Mouse (Mus musculus): ENCODE data around the gene Hist1h2bc. TPM values are rescaled to one million over a fixed set of nuclear protein-coding genes. Genes with fewer than 3 reads are reported as not detected.
"Not testable (repeated sequence)": the region's sequence is repeated elsewhere in the genome, so short reads cannot be mapped to it uniquely, and the experiment has no call there.

The Hist1h2bc gene
- polyA plus RNA-seq (2015; fragmentation: Nextera tagmentation; extraction: Ambion mirVana) = 34.1 and 41.4 TPM in 2 replicates

DNA sequence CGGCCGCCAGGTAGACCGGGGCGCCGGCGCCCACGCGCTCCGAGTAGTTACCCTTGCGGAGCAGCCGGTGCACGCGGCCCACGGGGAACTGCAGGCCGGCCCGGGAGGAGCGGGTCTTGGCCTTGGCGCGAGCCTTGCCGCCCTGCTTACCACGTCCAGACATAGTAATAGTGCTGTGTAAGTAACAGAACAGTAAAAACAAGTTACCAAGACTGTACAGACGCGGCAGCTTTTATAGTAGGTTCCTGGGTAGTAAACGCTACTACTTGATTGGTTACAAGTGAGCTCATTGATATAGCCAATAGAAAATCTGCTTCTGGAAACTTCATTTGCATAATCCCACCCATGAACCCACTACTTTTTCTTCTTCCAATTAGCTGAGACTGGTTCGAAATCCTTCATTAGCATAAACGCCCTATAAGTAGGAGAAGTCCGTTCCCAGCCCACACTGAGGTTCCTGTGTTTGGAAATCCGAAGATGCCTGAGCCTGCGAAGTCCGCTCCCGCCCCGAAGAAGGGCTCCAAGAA, at the start of gene Hist1h2bc, which contains the start of gene Hist1h2ac:
Gene Hist1h2bc (plus strand): TSS at position 445 of the 527 bp plus-strand sequence.
Gene Hist1h2ac (minus strand): TSS at position 194 of the 527 bp plus-strand sequence.
- peaks cover 22% of the 10 kb centered on the region for H3K4me1 ChIP-seq
- peak; percentile 99 for ATAC-seq
- H3K36me3 ChIP-seq (ENCODE audit: poor library complexity, severe bottlenecking) = no peaks in the 10 kb centered on the region
- H3K27ac ChIP-seq = peak within 1 kb of the TSS; percentile 98
- peak within 1 kb of the TSS; percentile 81 for H3K9ac ChIP-seq
- no peaks in the 10 kb centered on the region for H3K27me3 ChIP-seq
- peak within 1 kb of the TSS; percentile 68 for H3K4me2 ChIP-seq
- peak within 1 kb of the TSS; percentile 51 for H3K4me3 ChIP-seq
- no peaks in the 10 kb centered on the region for H3K9me3 ChIP-seq (replicated peaks)
- under 1% methylated on average over 29 of the region's 32 CpGs for WGBS

DNA sequence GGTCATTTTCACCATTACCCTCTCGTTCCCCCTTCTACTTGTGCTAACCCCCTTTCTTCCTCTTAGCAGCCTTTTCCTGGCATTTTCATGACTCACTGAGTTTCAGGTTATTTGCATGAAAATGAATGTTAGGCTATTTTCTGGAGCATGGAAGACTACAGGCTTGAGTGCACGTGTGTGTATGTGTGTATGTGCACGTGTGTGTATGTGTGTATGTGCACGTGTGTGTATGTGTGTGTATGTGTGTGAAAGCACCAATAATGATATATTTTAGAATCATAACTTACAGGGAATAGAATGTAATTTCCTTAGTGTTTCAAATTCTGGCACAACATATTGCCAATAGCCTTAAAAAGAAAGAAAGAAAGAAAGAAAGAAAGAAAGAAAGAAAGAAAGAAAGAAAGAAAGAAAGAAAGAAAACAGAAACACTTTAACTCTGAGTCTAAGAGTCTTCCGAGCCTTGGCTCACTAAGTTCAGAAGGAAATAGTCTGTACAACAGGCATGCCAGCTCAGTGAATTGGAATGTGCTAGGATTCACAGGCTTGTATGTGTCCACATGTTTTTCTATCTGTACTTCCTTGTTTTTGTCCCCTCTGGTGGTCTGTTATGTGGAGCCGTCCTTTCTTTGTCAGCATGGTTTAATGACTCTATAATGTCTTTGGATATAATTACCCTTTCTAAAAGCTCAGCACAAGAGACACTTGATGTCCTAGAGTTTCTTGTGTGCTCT, 24.2 kb upstream of the Hist1h2bc start:
- Histone ChIP-seq H3K27me3 (no peaks in the 10 kb centered on the region), H3K4me2 (no peak overlapping the region), H3K4me3 (no peak overlapping the region), H3K27ac (no peak overlapping the region), H3K4me1 (no peaks in the 10 kb centered on the region), H3K36me3 (ENCODE audit: poor library complexity, severe bottlenecking) (no peaks in the 10 kb centered on the region), H3K9ac (no peak overlapping the region), H3K9me3 (replicated peaks) (no peaks in the 10 kb centered on the region)
- ATAC-seq = no peak
- WGBS = 72% methylated on average over 6 of the region's 6 CpGs

DNA sequence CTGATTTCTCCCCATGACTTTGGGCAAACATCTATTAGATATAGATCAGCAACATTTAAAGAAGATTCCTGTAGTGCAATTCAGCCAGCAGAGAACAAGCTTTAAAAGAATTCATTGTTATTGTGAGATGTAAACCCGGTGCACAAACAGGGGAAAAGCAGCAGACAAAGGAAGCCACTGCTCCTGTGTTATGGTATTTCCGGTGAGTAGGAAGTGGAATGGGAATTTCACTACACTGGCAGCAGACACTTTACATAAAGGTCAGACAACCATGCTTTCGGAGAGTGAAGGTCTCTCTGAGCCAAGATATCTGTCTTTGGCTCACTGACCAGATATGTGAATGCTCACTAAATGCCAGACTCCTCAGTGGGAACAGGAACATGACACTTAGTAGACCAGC, 21.5 kb upstream of the Hist1h2bc start:
- H3K36me3 ChIP-seq (ENCODE audit: poor library complexity, severe bottlenecking) = no peaks in the 10 kb centered on the region
- no peak overlapping the region for H3K27ac ChIP-seq
- no peaks in the 10 kb centered on the region for H3K27me3 ChIP-seq
- H3K4me2 ChIP-seq = no peak overlapping the region
- H3K4me1 ChIP-seq = no peaks in the 10 kb centered on the region
- WGBS = 75% methylated on average over 3 of the region's 3 CpGs
- no peak overlapping the region for H3K4me3 ChIP-seq
- no peaks in the 10 kb centered on the region for H3K9me3 ChIP-seq (replicated peaks)
- no peak for ATAC-seq
- no peak overlapping the region for H3K9ac ChIP-seq

DNA sequence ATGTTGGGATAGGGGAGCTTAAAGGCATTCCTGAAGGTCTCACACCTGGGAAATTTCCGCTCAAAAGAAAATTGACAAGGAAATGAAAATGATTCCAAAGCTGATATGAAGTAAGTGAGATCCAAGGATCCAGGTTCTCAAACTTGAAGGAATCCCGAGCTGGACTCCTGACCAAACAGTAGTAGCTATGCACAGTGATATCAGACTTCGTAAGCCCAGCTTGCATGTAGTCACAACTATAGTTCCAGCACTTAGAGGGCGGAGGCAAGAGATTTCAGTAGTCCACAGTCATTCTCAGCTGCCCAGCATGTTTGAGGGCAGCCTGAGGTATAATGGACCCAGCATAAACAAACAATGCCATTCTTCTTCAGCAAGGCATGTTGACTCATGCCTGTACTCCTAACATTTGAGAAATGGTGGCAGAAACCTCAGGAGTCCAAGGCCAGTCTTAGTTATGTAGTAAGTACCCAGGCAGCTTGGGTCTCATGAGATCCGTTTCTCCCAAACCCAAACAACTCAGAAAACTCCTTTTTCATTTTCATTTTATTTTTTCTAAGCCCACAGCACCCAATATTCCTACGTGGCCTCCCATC, 1.9 kb upstream of the Hist1h2bc start:
- Histone ChIP-seq H3K27me3 (0 out of 2 replicates have a peak, but pooled peaks cover 2% of the 10 kb centered on the region), H3K36me3 (ENCODE audit: poor library complexity, severe bottlenecking) (no peaks in the 10 kb centered on the region), H3K4me3 (no peak overlapping the region), H3K9me3 (replicated peaks) (no peaks in the 10 kb centered on the region), H3K4me1 (peaks cover 22% of the 10 kb centered on the region), H3K9ac (no peak overlapping the region), H3K4me2 (peak overlapping the region; percentile 68), H3K27ac (no peak overlapping the region; the same call in 1 of the 2 replicates)
- no peak for ATAC-seq
- WGBS = 88% methylated on average over 6 of the region's 6 CpGs

DNA sequence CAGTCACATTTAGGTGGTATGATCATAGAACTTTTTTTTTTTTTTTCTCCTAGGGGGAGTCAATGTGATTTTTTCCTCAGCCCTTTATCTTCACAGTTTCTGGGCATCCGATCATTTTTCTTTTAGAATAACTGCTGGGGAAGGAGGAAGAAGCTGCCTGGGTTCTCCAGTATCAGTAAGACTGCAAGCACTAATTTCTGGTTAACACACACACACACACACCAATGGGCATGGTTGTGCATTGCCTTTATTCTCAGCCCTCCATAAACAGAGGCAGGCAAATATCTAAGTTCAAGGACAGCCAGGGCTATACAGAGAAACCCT, 1.4 kb upstream of the Hist1h2bc start:
- H3K27ac ChIP-seq = peak overlapping the region; percentile 94
- 0 out of 2 replicates have a peak, but pooled peaks cover 2% of the 10 kb centered on the region for H3K27me3 ChIP-seq
- H3K9me3 ChIP-seq (replicated peaks) = no peaks in the 10 kb centered on the region
- H3K4me2 ChIP-seq = peak overlapping the region; percentile 68
- whole genome bisulfite sequencing = 57% methylated on average over 1 of the region's 1 CpGs
- H3K36me3 ChIP-seq (ENCODE audit: poor library complexity, severe bottlenecking) = no peaks in the 10 kb centered on the region
- H3K4me1 ChIP-seq = peaks cover 22% of the 10 kb centered on the region
- peak overlapping the region; percentile 68 for H3K9ac ChIP-seq
- ATAC-seq = no peak
- peak overlapping the region; percentile 51 for H3K4me3 ChIP-seq

DNA sequence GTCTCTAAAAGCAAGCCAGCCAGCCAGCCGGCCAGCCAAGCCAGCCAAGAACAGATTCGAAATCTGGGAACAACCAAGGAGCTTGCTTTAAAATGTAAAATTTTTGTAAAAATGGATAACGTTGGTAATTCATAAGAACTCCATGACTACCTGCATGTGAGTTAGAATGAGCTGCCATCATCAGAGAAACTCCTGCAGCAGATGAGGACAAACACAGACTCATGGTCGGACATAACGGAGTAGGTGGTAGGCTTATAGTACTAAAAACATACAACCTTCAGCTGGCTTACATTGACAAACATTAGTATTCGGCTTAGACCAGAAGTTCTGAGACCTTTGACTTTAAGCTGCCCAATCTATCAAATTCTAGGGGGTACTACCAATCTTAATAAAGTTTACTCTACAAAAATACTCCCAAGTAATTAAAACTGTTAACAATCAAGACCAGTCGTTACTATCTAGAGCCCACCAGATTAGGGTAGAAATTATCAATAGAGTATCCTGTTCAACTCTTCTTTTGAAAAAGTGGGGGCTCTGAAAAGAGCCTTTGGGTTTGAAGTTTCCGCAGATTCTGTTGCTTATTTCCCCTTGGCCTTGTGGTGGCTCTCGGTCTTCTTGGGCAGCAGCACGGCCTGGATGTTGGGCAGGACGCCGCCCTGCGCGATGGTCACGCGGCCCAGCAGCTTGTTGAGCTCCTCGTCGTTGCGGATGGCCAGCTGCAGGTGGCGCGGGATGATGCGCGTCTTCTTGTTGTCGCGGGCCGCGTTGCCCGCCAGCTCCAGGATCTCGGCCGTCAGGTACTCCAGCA, 848 bp upstream of the Hist1h2bc start:
- not testable (repeated sequence) for H3K9me3 ChIP-seq (replicated peaks); H3K27me3 ChIP-seq; H3K36me3 ChIP-seq (ENCODE audit: poor library complexity, severe bottlenecking)
- H3K4me1 ChIP-seq = peaks cover 22% of the 10 kb centered on the region
- H3K9ac ChIP-seq = peak overlapping the region; percentile 68
- H3K4me3 ChIP-seq = peak overlapping the region; percentile 51
- 0 out of 2 replicates have a peak, but pooled peaks have one; percentile 1 for ATAC-seq
- peak overlapping the region; percentile 94 for H3K27ac ChIP-seq
- peak overlapping the region; percentile 68 for H3K4me2 ChIP-seq
- WGBS = 7% methylated on average over 16 of the region's 30 CpGs

DNA sequence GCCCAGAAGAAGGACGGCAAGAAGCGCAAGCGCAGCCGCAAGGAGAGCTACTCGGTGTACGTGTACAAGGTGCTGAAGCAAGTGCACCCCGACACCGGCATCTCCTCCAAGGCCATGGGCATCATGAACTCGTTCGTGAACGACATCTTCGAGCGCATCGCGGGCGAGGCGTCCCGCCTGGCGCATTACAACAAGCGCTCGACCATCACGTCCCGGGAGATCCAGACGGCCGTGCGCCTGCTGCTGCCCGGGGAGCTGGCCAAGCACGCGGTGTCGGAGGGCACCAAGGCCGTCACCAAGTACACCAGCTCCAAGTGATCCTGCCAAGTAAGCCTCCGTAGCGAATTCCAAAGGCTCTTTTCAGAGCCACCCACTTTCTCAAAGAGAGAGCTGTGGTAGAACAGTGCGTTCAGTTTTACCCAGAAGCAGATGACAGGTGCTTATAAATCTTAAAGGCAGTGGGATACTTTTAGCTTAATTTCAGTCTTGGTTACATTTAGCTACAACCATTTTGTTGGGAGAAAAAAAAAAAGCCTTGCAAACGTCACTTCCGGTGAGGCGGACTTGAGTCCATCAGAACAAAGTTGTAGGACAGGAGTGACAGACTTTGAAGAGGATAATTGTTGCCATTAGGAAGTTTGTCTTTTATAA, 421 bp downstream of the Hist1h2bc start:
- Histone ChIP-seq H3K4me1 (peaks cover 22% of the 10 kb centered on the region), H3K4me3 (peak overlapping the region; percentile 51), H3K9ac (peak overlapping the region; percentile 81), H3K27ac (peak overlapping the region; percentile 98), H3K4me2 (peak overlapping the region; percentile 68)
- ATAC-seq = peak; percentile 25
- 0% methylated on average over 18 of the region's 37 CpGs for WGBS
- H3K9me3 ChIP-seq (replicated peaks); H3K27me3 ChIP-seq; H3K36me3 ChIP-seq (ENCODE audit: poor library complexity, severe bottlenecking): not testable (repeated sequence)

DNA sequence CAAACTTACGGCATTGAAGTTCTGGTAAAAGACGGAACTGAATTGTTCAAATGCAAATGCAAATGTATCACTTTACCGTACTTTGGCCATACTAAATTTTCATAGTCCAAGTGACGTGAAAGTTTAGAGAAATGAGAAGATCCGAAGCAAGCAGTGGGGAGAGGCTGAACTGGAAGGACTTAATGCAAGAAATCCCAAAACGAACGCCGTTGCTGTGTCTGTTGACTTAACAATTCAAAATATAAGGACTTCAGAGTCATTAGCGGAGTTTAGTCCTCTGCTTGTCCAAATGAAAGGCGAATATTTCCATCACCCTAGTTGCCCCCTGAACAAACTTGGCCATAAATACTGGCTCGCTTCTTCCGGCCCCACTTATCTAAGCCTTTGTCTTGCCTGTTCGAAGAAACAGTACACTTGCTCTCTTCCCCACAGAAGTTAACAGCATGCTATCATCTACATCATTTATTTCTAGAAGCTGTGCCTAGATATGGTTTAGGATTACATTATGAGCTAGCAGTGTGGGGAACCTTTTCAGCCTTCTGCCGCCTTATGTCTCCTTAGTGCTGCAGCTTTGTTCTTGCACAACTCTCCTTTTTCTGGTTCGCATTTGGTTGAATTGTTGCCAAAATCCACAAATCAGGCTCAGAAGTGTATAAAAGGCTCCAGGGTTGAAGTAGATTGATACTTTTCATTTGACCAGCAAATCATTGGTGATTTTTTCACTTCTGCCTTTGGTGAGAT, 1.3 kb downstream of the Hist1h2bc start:
- no peak for ATAC-seq
- WGBS = 6% methylated on average over 15 of the region's 15 CpGs
- H3K9me3 ChIP-seq (replicated peaks) = no peaks in the 10 kb centered on the region

DNA sequence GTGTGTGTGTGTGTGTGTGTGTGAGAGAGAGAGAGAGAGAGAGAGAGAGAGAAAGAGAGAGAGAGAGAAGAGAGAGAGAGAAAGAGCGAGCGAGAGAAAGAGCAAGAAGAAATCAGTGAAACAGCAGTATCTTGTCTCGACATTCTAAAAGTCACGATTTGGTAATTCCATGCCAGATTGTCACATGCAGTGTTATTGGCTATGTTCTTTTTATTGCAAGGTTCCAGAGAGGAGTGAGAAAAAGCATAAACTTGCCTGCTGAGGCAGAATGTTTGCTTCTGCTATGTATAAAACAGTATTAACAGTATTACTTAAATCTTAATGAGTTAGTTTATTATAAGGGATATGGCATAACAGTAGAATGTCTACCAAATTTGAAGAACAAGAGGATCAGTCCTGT, 2.0 kb downstream of the Hist1h2bc start:
- H3K4me3 ChIP-seq = peak overlapping the region; percentile 51
- H3K27ac ChIP-seq = peak overlapping the region; percentile 98
- H3K4me2 ChIP-seq = peak overlapping the region; percentile 68
- no peaks in the 10 kb centered on the region for H3K27me3 ChIP-seq
- no peaks in the 10 kb centered on the region for H3K36me3 ChIP-seq (ENCODE audit: poor library complexity, severe bottlenecking)
- peaks cover 22% of the 10 kb centered on the region for H3K4me1 ChIP-seq
- 33% methylated on average over 4 of the region's 4 CpGs for WGBS
- peak overlapping the region; percentile 81 for H3K9ac ChIP-seq
- ATAC-seq = no peak
- no peaks in the 10 kb centered on the region for H3K9me3 ChIP-seq (replicated peaks)

More for the DNA sequence above, 1.3 kb downstream of the Hist1h2bc start:
- Histone ChIP-seq H3K4me3 (peak overlapping the region; percentile 51), H3K27me3 (no peaks in the 10 kb centered on the region), H3K4me1 (peaks cover 22% of the 10 kb centered on the region), H3K9ac (peak overlapping the region; percentile 81), H3K27ac (peak overlapping the region; percentile 98), H3K4me2 (peak overlapping the region; percentile 68), H3K36me3 (ENCODE audit: poor library complexity, severe bottlenecking) (no peaks in the 10 kb centered on the region)

DNA sequence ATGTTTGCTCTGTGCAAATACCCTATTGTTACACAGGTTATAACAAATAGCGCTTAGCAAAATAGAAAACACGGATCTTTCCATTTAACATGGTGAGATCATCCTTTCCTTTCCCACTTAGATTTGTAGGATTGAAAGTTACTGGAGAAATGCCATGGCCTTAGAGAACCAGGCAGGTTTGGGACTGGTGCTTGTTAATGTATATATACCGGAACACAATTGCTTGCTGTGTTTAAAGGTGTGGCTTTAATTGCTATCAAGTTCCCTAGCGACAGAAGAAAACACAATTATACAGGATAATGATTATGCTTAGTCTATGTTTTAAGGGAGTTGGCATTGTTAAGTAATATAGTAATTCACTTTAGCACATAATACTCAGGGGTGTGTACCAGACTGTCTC, 3.2 kb downstream of the Hist1h2bc start:
- Histone ChIP-seq H3K36me3 (ENCODE audit: poor library complexity, severe bottlenecking) (no peaks in the 10 kb centered on the region), H3K27ac (no peak overlapping the region), H3K9ac (no peak overlapping the region), H3K27me3 (no peaks in the 10 kb centered on the region), H3K9me3 (replicated peaks) (no peaks in the 10 kb centered on the region), H3K4me3 (no peak overlapping the region), H3K4me1 (peaks cover 22% of the 10 kb centered on the region), H3K4me2 (no peak overlapping the region)
- no peak for ATAC-seq
- WGBS = 80% methylated on average over 4 of the region's 4 CpGs

DNA sequence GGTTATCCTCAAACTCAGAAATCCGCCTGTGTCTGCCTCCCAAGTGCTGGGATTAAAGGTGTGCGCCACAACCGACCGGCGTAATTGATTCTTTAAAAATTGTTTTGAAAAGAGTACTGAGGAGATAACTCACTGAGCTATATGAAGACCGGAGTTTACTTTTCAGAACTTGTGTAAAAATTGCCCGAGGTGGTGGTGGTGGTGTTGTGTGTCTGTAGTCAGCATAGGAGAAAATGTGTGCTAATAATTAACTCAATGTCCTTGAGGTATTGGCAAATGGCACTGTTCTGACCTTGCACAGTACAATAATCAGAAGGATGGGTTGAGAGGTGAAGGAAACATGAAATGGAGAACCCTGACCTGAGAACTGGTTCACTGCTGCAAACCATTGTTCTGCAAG, 3.9 kb downstream of the Hist1h2bc start:
- H3K9me3 ChIP-seq (replicated peaks) = no peaks in the 10 kb centered on the region
- no peak for ATAC-seq
- no peak overlapping the region for H3K27ac ChIP-seq
- H3K9ac ChIP-seq = no peak overlapping the region
- H3K27me3 ChIP-seq = no peaks in the 10 kb centered on the region
- WGBS = 95% methylated on average over 7 of the region's 7 CpGs
- H3K4me1 ChIP-seq = peaks cover 17% of the 10 kb centered on the region
- no peak overlapping the region for H3K4me2 ChIP-seq
- H3K4me3 ChIP-seq = no peak overlapping the region
- no peaks in the 10 kb centered on the region for H3K36me3 ChIP-seq (ENCODE audit: poor library complexity, severe bottlenecking)

Measured in forebrain, embryonic 13.5 days (tissue).